Mouse (Mus musculus): ENCODE measurements around the gene Atg14. TPM values are rescaled to one million over a fixed set of nuclear protein-coding genes. Genes with fewer than 3 reads are reported as not detected.

Gene Atg14
- polyA plus RNA-seq, 1 experiment: 10.4 TPM

DNA sequence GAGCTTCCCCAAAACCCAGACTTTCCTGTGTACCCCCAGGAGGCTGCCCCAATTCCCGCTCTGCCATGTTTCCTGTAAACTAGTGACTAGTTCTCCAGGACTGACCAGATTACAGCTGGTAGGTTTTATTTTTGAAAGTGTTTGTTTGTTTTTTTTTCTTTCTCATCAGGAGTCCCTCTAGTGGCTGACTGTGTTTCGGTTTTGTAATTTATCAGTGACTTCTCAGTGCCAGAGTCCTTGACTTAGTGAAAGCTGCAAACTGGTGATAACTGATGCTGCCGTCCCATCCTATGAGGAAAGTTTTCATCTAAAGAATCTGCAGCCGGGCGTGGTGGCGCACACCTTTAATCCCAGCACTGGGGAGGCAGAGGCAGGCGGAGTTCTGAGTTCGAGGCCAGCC lies 54.8 kb downstream of the Atg14 start:
- peaks cover 9% of the 10 kb centered on the region for H3K4me1 ChIP-seq (ENCODE audit: control insufficient read depth, insufficient read depth, low read length)
- no peak overlapping the region for H3K27ac ChIP-seq (ENCODE audit: insufficient read depth, low read length)
- TF ChIP-seq POLR2A (IDR thresholded peaks at IDR 0.05; ENCODE audit: low read depth, low read length) (no peak), CTCF (IDR thresholded peaks at IDR 0.05; ENCODE audit: borderline replicate concordance, insufficient read depth, low read length) (no peak)
- H3K4me3 ChIP-seq (ENCODE audit: insufficient read depth, low read length): no peak overlapping the region

DNA sequence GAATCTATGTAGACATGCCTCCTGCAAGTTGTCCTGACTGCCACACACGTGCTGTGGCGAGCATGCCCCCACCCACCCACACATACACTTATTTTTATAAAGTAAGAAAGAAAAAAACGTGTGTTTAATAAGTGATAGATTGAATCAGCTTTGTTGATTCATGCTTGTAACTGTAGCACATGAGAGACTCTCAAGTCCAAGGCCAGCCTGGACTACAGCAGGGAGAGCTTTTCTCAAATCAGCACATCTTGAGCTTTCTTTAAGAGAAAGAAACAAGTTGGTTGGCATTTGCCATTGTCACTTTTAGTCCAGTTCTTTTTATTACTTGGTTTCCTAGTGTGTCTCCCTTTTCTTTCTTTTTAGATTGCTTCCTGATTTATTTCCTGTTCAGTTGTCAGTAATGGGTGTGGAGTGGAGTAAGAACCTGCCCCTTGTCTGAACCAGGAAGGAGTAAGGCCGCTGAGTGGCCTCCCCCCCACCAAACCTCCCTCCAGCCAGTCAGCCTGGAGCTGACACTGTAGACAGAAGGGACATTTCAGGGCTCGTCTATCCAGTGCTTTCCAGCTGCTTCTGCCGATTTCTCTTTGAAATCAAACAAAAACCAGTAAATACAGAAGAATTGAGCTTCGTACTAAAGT lies 55.5 kb downstream of the Atg14 start:
- TF ChIP-seq POLR2A (IDR thresholded peaks at IDR 0.05; ENCODE audit: low read depth, low read length) (no peak), CTCF (IDR thresholded peaks at IDR 0.05; ENCODE audit: borderline replicate concordance, insufficient read depth, low read length) (no peak)

DNA sequence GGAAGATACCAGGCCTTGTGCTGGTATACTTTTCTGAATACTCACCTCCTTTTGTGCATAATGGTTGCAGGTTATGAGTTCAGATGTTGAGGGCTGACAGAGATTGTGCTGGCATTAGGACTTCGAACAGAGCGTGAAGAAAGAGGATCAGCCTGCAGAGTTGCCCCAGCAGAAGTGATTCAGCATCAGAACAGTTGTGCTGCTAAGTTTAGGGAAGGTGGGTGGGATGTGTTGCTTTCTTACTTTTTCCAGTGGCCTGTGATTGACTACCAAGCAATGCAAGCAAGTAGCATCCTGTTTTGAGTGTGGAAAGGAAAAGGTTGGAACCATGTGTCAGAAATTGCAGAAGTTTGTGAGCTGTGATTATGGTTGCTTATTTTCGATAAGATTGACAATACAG lies 56.8 kb downstream of the Atg14 start:
- no peak overlapping the region for H3K27ac ChIP-seq (ENCODE audit: insufficient read depth, low read length)
- H3K4me1 ChIP-seq (ENCODE audit: control insufficient read depth, insufficient read depth, low read length): peaks cover 9% of the 10 kb centered on the region
- no peak overlapping the region for H3K4me3 ChIP-seq (ENCODE audit: insufficient read depth, low read length)
- TF ChIP-seq CTCF (IDR thresholded peaks at IDR 0.05; ENCODE audit: borderline replicate concordance, insufficient read depth, low read length) (no peak), POLR2A (IDR thresholded peaks at IDR 0.05; ENCODE audit: low read depth, low read length) (no peak)

More for the DNA sequence above, 55.5 kb downstream of the Atg14 start:
- peak overlapping the region; percentile 48; the same call in 1 of the 2 replicates for H3K27ac ChIP-seq (ENCODE audit: insufficient read depth, low read length)
- no peak overlapping the region for H3K4me3 ChIP-seq (ENCODE audit: insufficient read depth, low read length)
- peaks cover 9% of the 10 kb centered on the region for H3K4me1 ChIP-seq (ENCODE audit: control insufficient read depth, insufficient read depth, low read length)

DNA sequence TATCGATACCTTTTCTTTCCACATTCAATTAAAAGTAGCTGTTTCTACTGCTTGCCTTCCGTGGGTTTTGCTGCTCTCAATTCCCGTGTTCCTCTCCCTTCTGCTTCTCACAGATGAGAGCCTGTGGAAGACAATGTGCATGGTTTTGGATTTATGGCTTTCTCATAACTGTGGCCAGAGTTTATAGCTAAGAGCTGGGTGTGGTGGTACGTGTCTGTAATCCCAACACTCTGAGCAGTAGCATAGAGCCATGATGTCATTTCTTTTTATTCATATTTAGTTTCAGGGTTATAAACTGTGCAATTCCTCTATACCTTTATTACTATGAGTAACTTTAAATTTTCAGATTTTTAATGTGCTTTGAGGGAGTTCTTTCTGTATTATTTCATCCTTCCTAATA lies 60.2 kb downstream of the Atg14 start:
- Histone ChIP-seq H3K27ac (ENCODE audit: insufficient read depth, low read length) (no peak overlapping the region), H3K4me1 (ENCODE audit: control insufficient read depth, insufficient read depth, low read length) (peaks cover 6% of the 10 kb centered on the region), H3K4me3 (ENCODE audit: insufficient read depth, low read length) (no peak overlapping the region)
- TF ChIP-seq POLR2A (IDR thresholded peaks at IDR 0.05; ENCODE audit: low read depth, low read length) (no peak), CTCF (IDR thresholded peaks at IDR 0.05; ENCODE audit: borderline replicate concordance, insufficient read depth, low read length) (no peak)

DNA sequence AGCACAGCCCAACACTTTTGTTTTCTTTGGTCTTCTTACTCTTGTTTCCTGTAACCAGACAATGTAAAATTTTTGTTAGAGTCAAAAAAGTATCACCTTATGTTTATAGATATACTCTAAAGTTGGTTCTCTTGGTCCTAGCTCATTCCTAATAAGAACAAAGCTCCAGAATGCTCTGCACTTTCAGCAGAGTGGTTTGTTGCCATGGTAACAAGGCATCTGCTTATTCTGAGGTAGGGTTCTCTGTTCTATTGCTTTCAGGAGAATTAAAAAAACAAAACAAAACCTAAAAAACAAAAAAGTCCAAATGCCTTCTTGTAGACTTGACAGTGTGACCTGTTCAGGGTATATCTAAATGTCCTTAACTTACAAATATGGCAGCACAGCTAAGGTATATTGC lies 62.4 kb downstream of the Atg14 start:
- Histone ChIP-seq H3K4me3 (ENCODE audit: insufficient read depth, low read length) (no peak overlapping the region), H3K4me1 (ENCODE audit: control insufficient read depth, insufficient read depth, low read length) (peaks cover 4% of the 10 kb centered on the region), H3K27ac (ENCODE audit: insufficient read depth, low read length) (no peak overlapping the region)
- TF ChIP-seq POLR2A (IDR thresholded peaks at IDR 0.05; ENCODE audit: low read depth, low read length): no peak
- TF ChIP-seq CTCF (IDR thresholded peaks at IDR 0.05; ENCODE audit: borderline replicate concordance, insufficient read depth, low read length): no peak

DNA sequence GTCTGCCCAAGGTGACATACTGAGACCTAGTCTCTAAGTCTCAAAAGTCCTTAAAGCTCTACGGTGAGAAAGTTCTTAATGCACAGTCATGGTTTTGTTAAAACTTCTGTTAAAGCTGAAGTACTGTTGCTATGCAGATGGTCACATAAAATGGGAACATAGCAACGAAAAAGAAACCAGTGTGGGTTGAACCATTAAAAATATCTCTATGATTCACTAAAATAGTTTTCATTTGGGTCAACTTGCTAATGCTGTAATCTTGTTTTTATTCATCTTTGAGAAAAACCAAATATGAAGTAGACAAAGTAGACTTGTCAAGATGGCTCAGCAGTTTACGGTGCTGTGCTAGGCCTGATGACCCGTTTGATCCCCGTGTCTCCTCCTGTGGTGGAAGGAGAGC lies 63.8 kb downstream of the Atg14 start:
- Histone ChIP-seq H3K27ac (ENCODE audit: insufficient read depth, low read length) (peak overlapping the region; percentile 86), H3K4me3 (ENCODE audit: insufficient read depth, low read length) (no peak overlapping the region), H3K4me1 (ENCODE audit: control insufficient read depth, insufficient read depth, low read length) (peaks cover 4% of the 10 kb centered on the region; the same call in 1 of the 2 replicates)
- no peak for TF ChIP-seq POLR2A (IDR thresholded peaks at IDR 0.05; ENCODE audit: low read depth, low read length)
- no peak for TF ChIP-seq CTCF (IDR thresholded peaks at IDR 0.05; ENCODE audit: borderline replicate concordance, insufficient read depth, low read length)

DNA sequence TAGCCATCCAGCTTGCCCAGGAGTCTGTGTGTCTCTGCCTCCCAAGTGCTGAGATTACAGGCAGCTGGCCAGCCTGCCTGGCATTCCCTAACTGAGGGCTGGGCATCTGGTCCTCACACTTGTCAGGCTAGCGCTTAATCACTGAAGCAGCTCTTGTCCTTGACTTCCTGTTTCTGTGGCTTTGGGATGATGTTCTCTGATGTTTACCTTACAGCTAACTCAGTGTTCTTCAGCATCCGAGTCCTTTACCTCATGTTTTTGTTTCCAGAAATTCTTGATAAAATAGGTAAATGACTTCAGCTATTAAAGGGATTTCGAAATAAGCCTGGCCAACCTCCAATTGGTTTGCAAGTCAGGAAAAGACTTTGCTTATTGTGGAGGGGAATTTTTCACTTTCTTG lies 66.4 kb downstream of the Atg14 start:
- TF ChIP-seq CTCF (IDR thresholded peaks at IDR 0.05; ENCODE audit: borderline replicate concordance, insufficient read depth, low read length): no peak
- TF ChIP-seq POLR2A (IDR thresholded peaks at IDR 0.05; ENCODE audit: low read depth, low read length): no peak
- H3K4me3 ChIP-seq (ENCODE audit: insufficient read depth, low read length): no peak overlapping the region
- H3K4me1 ChIP-seq (ENCODE audit: control insufficient read depth, insufficient read depth, low read length): 0 out of 2 replicates have a peak, but pooled peaks cover 4% of the 10 kb centered on the region
- no peak overlapping the region for H3K27ac ChIP-seq (ENCODE audit: insufficient read depth, low read length)

DNA sequence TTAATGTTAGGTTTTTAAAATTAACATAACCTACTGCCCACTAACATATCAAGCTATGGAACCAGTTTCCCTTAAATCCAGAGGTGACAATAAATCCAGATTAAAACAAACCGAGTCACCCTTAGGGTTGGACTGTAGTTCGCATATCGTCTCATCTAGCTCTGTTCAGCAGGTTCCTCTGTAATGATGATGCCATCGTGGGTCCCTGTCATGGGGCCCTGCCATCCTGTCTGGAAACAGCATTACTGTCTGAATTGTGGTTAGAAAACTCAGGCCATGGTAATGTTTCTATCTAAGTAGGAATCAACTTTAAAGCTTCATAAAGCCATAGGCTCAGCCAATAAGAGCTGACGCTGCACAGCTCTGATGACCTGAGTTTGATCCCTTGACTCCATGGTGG lies 71.8 kb downstream of the Atg14 start:
- no peaks in the 10 kb centered on the region for H3K4me1 ChIP-seq (ENCODE audit: control insufficient read depth, insufficient read depth, low read length)
- H3K27ac ChIP-seq (ENCODE audit: insufficient read depth, low read length): no peak overlapping the region
- TF ChIP-seq POLR2A (IDR thresholded peaks at IDR 0.05; ENCODE audit: low read depth, low read length) (no peak), CTCF (IDR thresholded peaks at IDR 0.05; ENCODE audit: borderline replicate concordance, insufficient read depth, low read length) (no peak)
- no peak overlapping the region for H3K4me3 ChIP-seq (ENCODE audit: insufficient read depth, low read length)

DNA sequence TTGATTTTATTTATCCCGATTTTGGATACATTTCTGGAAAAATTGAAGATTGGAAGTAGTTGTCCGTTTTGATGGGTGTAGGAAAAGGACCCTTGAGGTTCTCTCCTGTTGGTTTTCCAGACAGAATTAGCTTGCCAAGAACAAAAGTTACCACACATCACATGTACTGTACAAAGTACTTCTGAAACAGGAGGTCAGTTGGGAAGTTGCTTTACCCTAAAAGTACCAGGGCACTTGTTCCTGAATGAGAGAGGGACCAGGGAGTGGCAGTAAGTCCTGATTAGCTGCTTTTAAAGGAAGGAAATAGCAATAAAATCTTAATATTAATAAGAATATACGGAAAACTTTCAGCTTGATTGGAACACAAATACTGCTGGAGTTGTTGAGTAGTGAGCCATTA lies 73.3 kb downstream of the Atg14 start:
- Histone ChIP-seq H3K4me3 (ENCODE audit: insufficient read depth, low read length) (no peak overlapping the region), H3K4me1 (ENCODE audit: control insufficient read depth, insufficient read depth, low read length) (no peaks in the 10 kb centered on the region), H3K27ac (ENCODE audit: insufficient read depth, low read length) (no peak overlapping the region)
- no peak for TF ChIP-seq CTCF (IDR thresholded peaks at IDR 0.05; ENCODE audit: borderline replicate concordance, insufficient read depth, low read length)
- no peak for TF ChIP-seq POLR2A (IDR thresholded peaks at IDR 0.05; ENCODE audit: low read depth, low read length)

DNA sequence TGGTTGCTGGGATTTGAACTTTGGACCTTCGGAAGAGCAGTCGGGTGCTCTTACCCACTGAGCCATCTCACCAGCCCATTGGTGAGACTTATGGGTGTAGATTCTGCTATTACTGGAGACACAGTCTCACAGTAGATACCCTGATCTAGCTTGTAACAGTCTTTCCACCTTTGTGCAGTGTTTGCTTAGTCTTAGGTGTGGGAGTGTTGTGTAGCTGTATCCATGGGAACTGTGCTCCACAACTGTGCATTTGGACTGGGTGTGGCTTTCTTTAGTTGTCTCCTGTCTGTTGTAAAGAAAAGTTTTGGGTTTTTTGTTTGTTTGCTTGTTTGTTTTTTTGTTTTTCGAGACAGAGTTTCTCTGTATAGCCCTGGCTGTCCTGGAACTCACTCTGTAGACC lies 74.5 kb downstream of the Atg14 start:
- TF ChIP-seq POLR2A (IDR thresholded peaks at IDR 0.05; ENCODE audit: low read depth, low read length) (no peak), CTCF (IDR thresholded peaks at IDR 0.05; ENCODE audit: borderline replicate concordance, insufficient read depth, low read length) (no peak)
- no peak overlapping the region for H3K27ac ChIP-seq (ENCODE audit: insufficient read depth, low read length)

More for the DNA sequence above, 74.5 kb downstream of the Atg14 start:
- Histone ChIP-seq H3K4me3 (ENCODE audit: insufficient read depth, low read length) (no peak overlapping the region), H3K4me1 (ENCODE audit: control insufficient read depth, insufficient read depth, low read length) (no peaks in the 10 kb centered on the region)
